ENCODE assay signal across 13 mouse cellular contexts in genomic region chr7:65954583-65954982, GRCm38 (mm10).
"Had no signal": no experiment of that assay in that cellular context is flagged by ENCODE, and none has a peak within 500 bp of the region (broad histone marks: within the 10 kb centered on the region; RNA-seq: fewer than 3 reads in every experiment).

No protein-coding gene starts in this region.

- H3K27ac ChIP-seq: layer of hippocampus, adult 2 months; liver, embryonic 15.5 days; midbrain, embryonic 12.5 days; stomach, postnatal 0 days had no signal

- ATAC-seq: lung, postnatal 0 days had no signal

- DNase-seq: kidney, adult 11 months; kidney, postnatal 10 days; lung, adult 2 months; lung, postnatal 36 days; retina, postnatal 1 day; thymus, adult 18-20 months; thymus, postnatal 14 days had no signal

- H3K36me3 ChIP-seq: liver, embryonic 15.5 days; midbrain, embryonic 12.5 days had no signal

- H3K4me3 ChIP-seq: layer of hippocampus, adult 2 months; liver, embryonic 15.5 days; midbrain, embryonic 12.5 days had no signal

- H3K4me2 ChIP-seq: liver, embryonic 11.5 days; liver, embryonic 15.5 days had no signal

- H3K27me3 ChIP-seq: liver, embryonic 15.5 days had no signal

- H3K4me1 ChIP-seq: liver, embryonic 15.5 days had no signal

- H3K9me3 ChIP-seq: liver, embryonic 15.5 days; midbrain, embryonic 12.5 days had no signal

- H3K9ac ChIP-seq: liver, embryonic 15.5 days; midbrain, embryonic 12.5 days had no signal
